Comparison of ENCODE assay signal across 11 mouse cellular contexts in genomic region chr2:34373886-34374285, GRCm38 (mm10). TPM values are rescaled to one million over a fixed set of nuclear protein-coding genes. Genes with fewer than 3 reads are reported as not detected.
DNase-seq lines count a peak whose midpoint lies in the region; ATAC-seq lines count a peak whose summit lies in the region.
"Had no signal": no experiment of that assay in that cellular context is flagged by ENCODE, and none has a peak within 500 bp of the region (broad histone marks: within the 10 kb centered on the region; RNA-seq: fewer than 3 reads in every experiment).

No protein-coding gene starts in this region.

- peak overlapping the region; percentile 81; the same call in 1 of the 2 replicates for H3K4me3 ChIP-seq in hindbrain, embryonic 10.5 days
- no peak overlapping the region for H3K4me3 ChIP-seq in hindbrain, embryonic 11.5 days (ENCODE audit: low read depth, low read length)
- H3K4me3 ChIP-seq in neural tube, embryonic 12.5 days, result no peak overlapping the region
- H3K4me3 ChIP-seq in limb, embryonic 13.5 days, result no peak overlapping the region
- H3K4me3 ChIP-seq in stomach, embryonic 16.5 days (replicated peaks; ENCODE audit: low read length), result no peak overlapping the region

- H3K27me3 ChIP-seq in hindbrain, embryonic 10.5 days (ENCODE audit: insufficient read depth, poor library complexity, severe bottlenecking), result peaks cover 5% of the 10 kb centered on the region; the same call in 1 of the 2 replicates
- H3K27me3 ChIP-seq in hindbrain, embryonic 11.5 days (ENCODE audit: control insufficient read depth, insufficient read depth, low read length), result no peaks in the 10 kb centered on the region
- no peaks in the 10 kb centered on the region for H3K27me3 ChIP-seq in neural tube, embryonic 12.5 days (replicated peaks)
- peaks cover 9% of the 10 kb centered on the region for H3K27me3 ChIP-seq in limb, embryonic 13.5 days
- H3K27me3 ChIP-seq in stomach, embryonic 16.5 days (ENCODE audit: control insufficient read depth, insufficient read depth, low read length), result no peaks in the 10 kb centered on the region
- H3K27me3 ChIP-seq: intestine, embryonic 15.5 days had no signal

- H3K4me1 ChIP-seq in hindbrain, embryonic 10.5 days (replicated peaks), result peaks cover 24% of the 10 kb centered on the region
- no peaks in the 10 kb centered on the region for H3K4me1 ChIP-seq in hindbrain, embryonic 11.5 days (replicated peaks; ENCODE audit: control insufficient read depth, insufficient read depth, low read length)
- peaks cover 9% of the 10 kb centered on the region; the same call in 1 of the 2 replicates for H3K4me1 ChIP-seq in neural tube, embryonic 12.5 days
- peaks cover 16% of the 10 kb centered on the region for H3K4me1 ChIP-seq in limb, embryonic 13.5 days
- H3K4me1 ChIP-seq in stomach, embryonic 16.5 days (ENCODE audit: control insufficient read depth, insufficient read depth, low read length), result peaks cover 5% of the 10 kb centered on the region; the same call in 1 of the 2 replicates

- no peak for DNase-seq in hindbrain, embryonic 10.5 days (ENCODE audit: low spot score)
- no peak for DNase-seq in hindbrain, embryonic 11.5 days (ENCODE audit: low spot score)
- DNase-seq in neural tube, embryonic 10.5 days (ENCODE audit: extremely low spot score, low spot score), result no peak
- DNase-seq in ovary, postnatal 10 days (ENCODE audit: low spot score), result no peak
- DNase-seq: gastrocnemius, postnatal 25 days; lung, postnatal 14 days; thymus, postnatal 36 days had no signal

- no peaks in the 10 kb centered on the region for H3K36me3 ChIP-seq in hindbrain, embryonic 10.5 days
- H3K36me3 ChIP-seq in hindbrain, embryonic 11.5 days (ENCODE audit: control insufficient read depth, insufficient read depth, low read length), result no peaks in the 10 kb centered on the region
- H3K36me3 ChIP-seq in neural tube, embryonic 12.5 days, result no peaks in the 10 kb centered on the region
- H3K36me3 ChIP-seq in limb, embryonic 13.5 days, result no peaks in the 10 kb centered on the region
- no peaks in the 10 kb centered on the region for H3K36me3 ChIP-seq in stomach, embryonic 16.5 days (ENCODE audit: control insufficient read depth, insufficient read depth, low read length)
- H3K36me3 ChIP-seq: intestine, embryonic 15.5 days had no signal

- no peak overlapping the region for H3K9ac ChIP-seq in hindbrain, embryonic 11.5 days (ENCODE audit: low read depth, low read length)
- no peak overlapping the region for H3K9ac ChIP-seq in neural tube, embryonic 12.5 days
- H3K9ac ChIP-seq in limb, embryonic 13.5 days, result no peak overlapping the region
- H3K9ac ChIP-seq in stomach, embryonic 16.5 days (ENCODE audit: low read length), result no peak overlapping the region

- 47% methylated on average over 3 of the region's 3 CpGs for WGBS in hindbrain, embryonic 10.5 days
- 44% methylated on average over 3 of the region's 3 CpGs for WGBS in hindbrain, embryonic 11.5 days
- 44% methylated on average over 3 of the region's 3 CpGs for WGBS in neural tube, embryonic 12.5 days
- WGBS in limb, embryonic 13.5 days, result 27% methylated on average over 3 of the region's 3 CpGs
- 39% methylated on average over 3 of the region's 3 CpGs for WGBS in stomach, embryonic 16.5 days

- no peak overlapping the region for H3K27ac ChIP-seq in hindbrain, embryonic 10.5 days
- H3K27ac ChIP-seq in hindbrain, embryonic 11.5 days (ENCODE audit: low read depth, low read length), result no peak overlapping the region
- H3K27ac ChIP-seq in neural tube, embryonic 12.5 days, result no peak overlapping the region
- H3K27ac ChIP-seq in limb, embryonic 13.5 days, result no peak overlapping the region
- no peak overlapping the region for H3K27ac ChIP-seq in stomach, embryonic 16.5 days (ENCODE audit: low read length)

- no peak for ATAC-seq in hindbrain, embryonic 11.5 days (ENCODE audit: low FRiP score)
- ATAC-seq in neural tube, embryonic 12.5 days (ENCODE audit: low FRiP score, low read depth), result no peak
- no peak for ATAC-seq in limb, embryonic 13.5 days (ENCODE audit: low FRiP score, low read depth)
- ATAC-seq in stomach, embryonic 16.5 days (ENCODE audit: insufficient read depth, low FRiP score), result no peak

- no peaks in the 10 kb centered on the region for H3K9me3 ChIP-seq in hindbrain, embryonic 10.5 days
- no peaks in the 10 kb centered on the region for H3K9me3 ChIP-seq in hindbrain, embryonic 11.5 days (ENCODE audit: control insufficient read depth, low read length)
- no peaks in the 10 kb centered on the region for H3K9me3 ChIP-seq in neural tube, embryonic 12.5 days
- H3K9me3 ChIP-seq in limb, embryonic 13.5 days, result no peaks in the 10 kb centered on the region
- H3K9me3 ChIP-seq in stomach, embryonic 16.5 days (replicated peaks; ENCODE audit: control insufficient read depth, low read length), result no peaks in the 10 kb centered on the region
- H3K9me3 ChIP-seq: intestine, embryonic 15.5 days had no signal

- H3K4me2 ChIP-seq in hindbrain, embryonic 11.5 days (replicated peaks; ENCODE audit: low read depth, low read length), result no peak overlapping the region
- peak overlapping the region; percentile 91 for H3K4me2 ChIP-seq in neural tube, embryonic 12.5 days (replicated peaks)
- peak overlapping the region; percentile 97 for H3K4me2 ChIP-seq in limb, embryonic 13.5 days (replicated peaks)
- H3K4me2 ChIP-seq in stomach, embryonic 16.5 days (ENCODE audit: low read depth, low read length), result peak overlapping the region; percentile 99

RNA-seq across cellular contexts. Expression of gene Pbx3, which starts 0.9 kb away (rescaled TPM):
- polyA plus RNA-seq in hindbrain, embryonic 10.5 days (2016; fragmentation: Nextera tagmentation; extraction: Ambion mirVana), result 42.9 and 56.6 TPM in 2 replicates
- polyA plus RNA-seq in hindbrain, embryonic 11.5 days (2014; fragmentation: Nextera tagmentation; extraction: Ambion mirVana), result 87.4 and 90.3 TPM in 2 replicates
- 92.9 and 93.9 TPM in 2 replicates for polyA plus RNA-seq in neural tube, embryonic 12.5 days (2016; fragmentation: Nextera tagmentation; extraction: Ambion mirVana)
- polyA plus RNA-seq in limb, embryonic 13.5 days (2015; fragmentation: Nextera tagmentation; extraction: Ambion mirVana), result 23.8 and 24.0 TPM in 2 replicates
- polyA plus RNA-seq in stomach, embryonic 16.5 days (2015; fragmentation: Nextera tagmentation; extraction: Ambion mirVana), result 19.2 and 20.8 TPM in 2 replicates

RNA-seq across cellular contexts. Expression of gene Mapkap1, which starts 32.7 kb away (rescaled TPM):
- polyA plus RNA-seq in hindbrain, embryonic 10.5 days (2016; fragmentation: Nextera tagmentation; extraction: Ambion mirVana), result 91.9 and 105 TPM in 2 replicates
- 92.5 and 101 TPM in 2 replicates for polyA plus RNA-seq in hindbrain, embryonic 11.5 days (2014; fragmentation: Nextera tagmentation; extraction: Ambion mirVana)
- 111 and 114 TPM in 2 replicates for polyA plus RNA-seq in neural tube, embryonic 12.5 days (2016; fragmentation: Nextera tagmentation; extraction: Ambion mirVana)
- polyA plus RNA-seq in limb, embryonic 13.5 days (2015; fragmentation: Nextera tagmentation; extraction: Ambion mirVana), result 110 and 114 TPM in 2 replicates
- polyA plus RNA-seq in stomach, embryonic 16.5 days (2015; fragmentation: Nextera tagmentation; extraction: Ambion mirVana), result 66.9 and 72.6 TPM in 2 replicates
